ENCODE assay signal across 8 mouse cellular contexts in the genomic region with DNA sequence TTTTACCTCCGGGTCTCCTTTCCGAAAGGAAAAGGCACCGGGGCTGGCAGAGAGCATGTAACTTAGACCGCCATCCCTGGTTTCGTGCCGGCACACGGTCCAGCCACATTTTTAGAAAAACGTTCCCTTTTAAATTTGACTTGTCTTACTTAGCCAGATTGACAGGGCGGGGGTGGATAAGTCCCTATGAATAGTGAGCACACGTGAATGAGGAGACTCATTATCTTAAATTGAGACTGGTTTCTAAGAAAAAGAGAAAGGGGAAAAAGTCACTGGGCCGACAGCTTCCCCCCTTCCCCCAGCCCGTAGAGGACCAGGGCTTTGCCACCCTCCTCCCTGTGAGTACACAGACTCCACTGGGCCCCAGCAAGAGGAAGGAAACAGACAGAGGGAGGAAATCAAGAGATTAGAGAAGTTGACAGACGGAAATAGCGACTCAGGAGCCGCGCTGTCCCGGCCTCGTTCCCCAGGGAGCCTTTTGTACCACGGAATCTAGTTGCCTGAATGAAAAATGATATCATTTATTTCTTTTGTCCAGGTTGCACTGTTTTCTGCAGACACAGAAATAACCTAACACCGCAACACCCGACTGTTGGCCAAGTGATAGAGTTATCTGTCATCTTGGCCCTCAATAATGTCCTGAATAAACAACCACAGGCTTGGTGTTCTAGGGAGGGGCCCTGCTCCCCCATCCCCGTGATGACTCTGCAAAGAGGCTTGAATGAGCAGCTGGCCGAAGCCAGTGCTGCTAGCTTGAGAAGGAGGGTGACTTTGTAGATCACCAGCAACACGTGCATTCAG. TPM values are rescaled to one million over a fixed set of nuclear protein-coding genes. Genes with fewer than 3 reads are reported as not detected.
A peak's percentile ranks its signal among the peaks of the same experiment; 100 is the strongest.
DNase-seq lines count a peak whose midpoint lies in the region; ATAC-seq and TF ChIP-seq lines count a peak whose summit lies in the region.

No protein-coding gene starts in this region.

- peaks cover 24% of the 10 kb centered on the region for H3K4me1 ChIP-seq in heart, postnatal 0 days (ENCODE audit: control insufficient read depth, insufficient read depth)

- no peaks in the 10 kb centered on the region for H3K79me3 ChIP-seq in C2C12 (ENCODE audit: low read depth)

- no peak overlapping the region for H3K4me3 ChIP-seq in C2C12 (ENCODE audit: insufficient read depth, poor library complexity, severe bottlenecking)
- H3K4me3 ChIP-seq in heart, postnatal 0 days (ENCODE audit: low read depth, low read length) = no peak overlapping the region

- H3K27me3 ChIP-seq in C2C12 (ENCODE audit: control insufficient read depth, insufficient read depth, insufficient read length) = peaks cover 74% of the 10 kb centered on the region
- 0 out of 2 replicates have a peak, but pooled peaks cover 3% of the 10 kb centered on the region for H3K27me3 ChIP-seq in heart, postnatal 0 days (ENCODE audit: control insufficient read depth, insufficient read depth, low read length)

- peak overlapping the region; percentile 26 for H3K4me2 ChIP-seq in heart, postnatal 0 days (ENCODE audit: low read depth, low read length)

- peak; percentile 68; the same call in 1 of the 2 replicates for TF ChIP-seq EP300 in heart, postnatal 0 days (IDR thresholded peaks at IDR 0.05; ENCODE audit: low read depth)

- no peak overlapping the region for H3K9ac ChIP-seq in heart, postnatal 0 days (replicated peaks; ENCODE audit: low read depth, low read length)

- peak overlapping the region; percentile 62 for H3K27ac ChIP-seq in heart, postnatal 0 days (ENCODE audit: low read depth)

- no peaks in the 10 kb centered on the region for H3K36me3 ChIP-seq in C2C12 (ENCODE audit: control insufficient read depth, insufficient read depth)
- no peaks in the 10 kb centered on the region for H3K36me3 ChIP-seq in heart, postnatal 0 days (replicated peaks; ENCODE audit: control insufficient read depth, insufficient read depth, low read length)

- WGBS in heart, postnatal 0 days = 16% methylated on average over 24 of the region's 24 CpGs

- H3K79me2 ChIP-seq in C2C12 (ENCODE audit: control insufficient read depth, insufficient read depth) = no peaks in the 10 kb centered on the region

- no peak overlapping the region for H3ac ChIP-seq in C2C12 (ENCODE audit: control insufficient read depth, insufficient read length, low read depth)

- peak; percentile 86 for ATAC-seq in heart, postnatal 0 days (ENCODE audit: insufficient read depth, low read depth)
- peak; percentile 80 for ATAC-seq in megakaryocyte progenitor cell, adult 5-6 weeks (replicated peaks; ENCODE audit: poor library complexity)
- ATAC-seq in activated CD4-positive, CD25-positive, alpha-beta regulatory T cell, adult 4 months = no peak

- no peaks in the 10 kb centered on the region for H3K9me3 ChIP-seq in heart, postnatal 0 days (replicated peaks; ENCODE audit: control insufficient read depth, low read length)

- DNase-seq in adrenal gland, postnatal 36 days = peak; percentile 45 to 59
- peak; percentile 90 for DNase-seq in heart, postnatal 0 days (ENCODE audit: low spot score)
- DNase-seq in kidney, postnatal 14 days = peak; percentile 86
- no peak for DNase-seq in urinary bladder, adult 2 months (ENCODE audit: low spot score)
- DNase-seq in layer of hippocampus, postnatal 10 days (ENCODE audit: low spot score in 2 of 2) = no peak

- TF ChIP-seq CTCF in C2C12 (IDR thresholded peaks at IDR 0.05; ENCODE audit: control insufficient read depth, insufficient read depth, insufficient read length) = no peak
- TF ChIP-seq CTCF in heart, postnatal 0 days (IDR thresholded peaks at IDR 0.05; ENCODE audit: low read depth) = no peak

TF ChIP-seq in C2C12, 6 proteins besides CTCF, POLR2A, EP300 and RAD21:
- TF ChIP-seq MYOD1 (IDR thresholded peaks at IDR 0.05; ENCODE audit: control insufficient read depth, insufficient read length, low read depth) (peak; percentile 78), CEBPB (IDR thresholded peaks at IDR 0.05; ENCODE audit: low read depth) (no peak), MAX (IDR thresholded peaks at IDR 0.05) (peak; percentile 25)

RNA-seq across cellular contexts. Expression of a gene that starts 14.1 kb away (rescaled TPM):
- 0.02 TPM for polyA plus RNA-seq in C2C12 (2012; fragmentation: generic; extraction: Trizol)
- total RNA-seq in adrenal gland, postnatal 36 days (2021) = not detected
- 6.5 and 21.2 TPM in 2 replicates for total RNA-seq in heart, postnatal 0 days (2014; rRNA removed; ENCODE audit: low replicate concordance)
- polyA plus RNA-seq in heart, postnatal 0 days (2015; fragmentation: Nextera tagmentation; extraction: Ambion mirVana) = 2.7 and 2.8 TPM in 2 replicates
- total RNA-seq in megakaryocyte progenitor cell, adult 5-6 weeks (2015) = not detected in 2 replicates
- total RNA-seq in megakaryocyte progenitor cell, adult 5-6 weeks (2017) = not detected in 2 replicates
- 0.03 TPM in 1 of 2 replicates, not detected in the other for polyA plus RNA-seq in urinary bladder, adult 2 months (2012; rRNA removed)
- not detected for polyA plus RNA-seq in activated CD4-positive, CD25-positive, alpha-beta regulatory T cell, adult 4 months (2017; shearing (Covaris generic))
- total RNA-seq in layer of hippocampus, postnatal 10 days (2021) = under 1 TPM in 1 of 2 experiments, not detected in 1; 0.23 TPM

RNA-seq across cellular contexts. Expression of a gene that starts 31.3 kb away (rescaled TPM):
- polyA plus RNA-seq in C2C12 (2012; fragmentation: generic; extraction: Trizol) = not detected
- not detected for total RNA-seq in adrenal gland, postnatal 36 days (2021)
- not detected in 2 replicates for total RNA-seq in heart, postnatal 0 days (2014; rRNA removed; ENCODE audit: low replicate concordance)
- polyA plus RNA-seq in heart, postnatal 0 days (2015; fragmentation: Nextera tagmentation; extraction: Ambion mirVana) = not detected in 2 replicates
- total RNA-seq in megakaryocyte progenitor cell, adult 5-6 weeks (2015) = not detected in 2 replicates
- not detected in 2 replicates for total RNA-seq in megakaryocyte progenitor cell, adult 5-6 weeks (2017)
- not detected in 2 replicates for polyA plus RNA-seq in urinary bladder, adult 2 months (2012; rRNA removed)
- polyA plus RNA-seq in activated CD4-positive, CD25-positive, alpha-beta regulatory T cell, adult 4 months (2017; shearing (Covaris generic)) = not detected
- not detected for total RNA-seq in layer of hippocampus, postnatal 10 days (2021)

RNA-seq across cellular contexts. Expression of a gene that starts 34.1 kb away (rescaled TPM):
- 32.0 TPM for polyA plus RNA-seq in C2C12 (2012; fragmentation: generic; extraction: Trizol)
- total RNA-seq in adrenal gland, postnatal 36 days (2021) = 100 to 1,000 TPM in 1 of 2 experiments, 10 to 100 TPM in 1; 98.6 to 132 TPM
- 106 and 118 TPM in 2 replicates for total RNA-seq in heart, postnatal 0 days (2014; rRNA removed; ENCODE audit: low replicate concordance)
- polyA plus RNA-seq in heart, postnatal 0 days (2015; fragmentation: Nextera tagmentation; extraction: Ambion mirVana) = 67.9 and 75.7 TPM in 2 replicates
- 3.4 and 4.7 TPM in 2 replicates for total RNA-seq in megakaryocyte progenitor cell, adult 5-6 weeks (2015)
- 1.4 and 4.1 TPM in 2 replicates for total RNA-seq in megakaryocyte progenitor cell, adult 5-6 weeks (2017)
- polyA plus RNA-seq in urinary bladder, adult 2 months (2012; rRNA removed) = 55.8 and 62.7 TPM in 2 replicates
- 1 to 10 TPM; 1.3 to 1.9 TPM for polyA plus RNA-seq in activated CD4-positive, CD25-positive, alpha-beta regulatory T cell, adult 4 months (2017; shearing (Covaris generic))
- total RNA-seq in layer of hippocampus, postnatal 10 days (2021) = 100 to 1,000 TPM; 121 to 127 TPM

RNA-seq across cellular contexts. Expression of a gene that starts 58.6 kb away (rescaled TPM):
- 0.02 TPM for polyA plus RNA-seq in C2C12 (2012; fragmentation: generic; extraction: Trizol)
- 1 to 10 TPM; 3.6 to 6.0 TPM for total RNA-seq in adrenal gland, postnatal 36 days (2021)
- 12.5 and 15.0 TPM in 2 replicates for total RNA-seq in heart, postnatal 0 days (2014; rRNA removed; ENCODE audit: low replicate concordance)
- 10.9 and 12.3 TPM in 2 replicates for polyA plus RNA-seq in heart, postnatal 0 days (2015; fragmentation: Nextera tagmentation; extraction: Ambion mirVana)
- not detected in 2 replicates for total RNA-seq in megakaryocyte progenitor cell, adult 5-6 weeks (2015)
- not detected in 2 replicates for total RNA-seq in megakaryocyte progenitor cell, adult 5-6 weeks (2017)
- 2.8 and 2.9 TPM in 2 replicates for polyA plus RNA-seq in urinary bladder, adult 2 months (2012; rRNA removed)
- polyA plus RNA-seq in activated CD4-positive, CD25-positive, alpha-beta regulatory T cell, adult 4 months (2017; shearing (Covaris generic)) = not detected
- 1 to 10 TPM; 2.9 to 3.6 TPM for total RNA-seq in layer of hippocampus, postnatal 10 days (2021)

Comparison
In these comparisons a context has a peak if more than half of its experiments do, and no peak if none do; other contexts are left out.
1. DNase-seq: peak in adrenal gland, postnatal 36 days (2 of 2), heart, postnatal 0 days (single experiment) and kidney, postnatal 14 days (single experiment); none in urinary bladder, adult 2 months (single experiment) and layer of hippocampus, postnatal 10 days (0 of 2).
2. RNA of a gene that starts 34.1 kb away (total RNA-seq): 98.6 to 132 TPM in adrenal gland, postnatal 36 days, 121 to 127 TPM in layer of hippocampus, postnatal 10 days and 106 to 118 TPM in heart, postnatal 0 days; 1.4 to 4.7 TPM in megakaryocyte progenitor cell, adult 5-6 weeks; every median in the first group is over 10 times any median in the second.